Mouse (Mus musculus) embryo, embryonic 10.5 days (tissue): ENCODE results near the gene Cox15.

Experiments
- DNase-seq: peaks from one replicate; pipeline ENCODE4 v3.0.0-alpha.2; 2015; ENCODE audit warnings: low spot score

Gene Cox15

DNA sequence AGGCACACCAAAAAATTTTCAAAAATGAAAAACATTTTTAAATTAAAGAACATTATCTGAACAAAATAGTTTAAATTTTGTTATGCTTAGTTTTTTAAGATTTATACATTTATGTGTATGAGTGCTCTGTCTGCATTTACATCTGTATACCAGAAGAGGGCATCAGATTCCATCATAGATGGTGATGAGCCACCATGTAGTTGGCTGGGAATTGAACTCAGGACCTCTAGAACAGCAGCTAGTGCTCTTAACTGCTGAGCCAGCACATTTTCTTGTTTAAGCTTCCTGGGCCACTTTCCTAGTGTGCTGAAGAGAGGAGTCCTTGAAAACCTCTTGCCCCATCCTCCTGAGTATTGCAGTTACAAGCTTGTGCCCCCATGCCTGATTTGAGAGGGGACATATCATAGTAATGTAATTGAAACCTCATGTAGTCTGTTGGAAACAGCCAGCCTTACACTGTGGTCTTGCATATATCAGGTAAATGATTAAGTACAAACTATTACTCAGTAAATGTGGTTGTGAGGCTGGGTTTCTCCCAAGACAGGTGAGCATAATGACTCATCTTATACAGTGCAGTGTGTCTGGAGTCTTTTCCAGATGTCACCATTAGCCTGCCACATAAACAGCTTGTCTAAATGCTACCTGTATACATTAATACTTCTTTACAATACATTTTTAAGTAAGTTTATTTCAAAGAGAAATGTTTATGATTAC lies 8.9 kb upstream of the Cox15 start:
- no peak for DNase-seq

DNA sequence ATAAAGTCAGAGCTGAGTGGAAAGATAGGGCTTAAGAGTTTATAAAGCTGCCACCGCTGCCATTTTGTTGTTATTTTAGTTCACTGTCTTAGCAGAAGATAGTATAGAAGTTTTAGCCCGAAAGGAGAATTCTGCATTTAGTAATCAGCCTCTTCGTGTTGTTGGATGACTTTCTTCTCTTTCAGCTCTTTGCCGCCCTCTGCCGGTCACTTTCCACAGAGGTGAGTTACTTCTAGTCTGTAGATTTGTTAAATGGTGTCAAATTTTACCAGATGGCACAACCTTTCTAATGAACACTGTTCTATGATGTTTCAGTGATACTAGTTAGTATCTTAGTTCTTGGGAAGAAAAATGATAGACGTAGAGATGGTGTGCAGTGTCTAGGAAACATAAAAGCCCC lies 7.7 kb upstream of the Cox15 start:
- DNase-seq, result peak; percentile 89

DNA sequence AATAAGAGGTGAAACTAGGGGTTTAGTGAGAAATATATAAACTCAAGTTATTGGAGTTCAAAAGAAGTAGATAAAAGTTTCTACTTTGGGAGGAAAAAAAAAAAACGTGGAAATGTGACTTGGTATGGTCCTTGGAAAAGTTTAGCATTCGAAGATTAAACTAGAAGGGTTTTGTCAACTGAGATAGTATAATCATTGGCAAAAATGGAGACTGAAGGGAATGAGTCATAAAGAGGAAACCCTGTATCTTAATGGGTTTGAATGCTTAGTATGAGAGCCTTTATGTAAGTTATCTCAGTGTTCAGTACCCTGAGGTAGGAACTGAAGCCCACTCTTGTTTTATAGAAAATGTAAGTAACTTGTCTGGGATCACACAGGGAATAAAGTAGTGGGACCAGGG lies 2.1 kb upstream of the Cox15 start:
- DNase-seq, result no peak

DNA sequence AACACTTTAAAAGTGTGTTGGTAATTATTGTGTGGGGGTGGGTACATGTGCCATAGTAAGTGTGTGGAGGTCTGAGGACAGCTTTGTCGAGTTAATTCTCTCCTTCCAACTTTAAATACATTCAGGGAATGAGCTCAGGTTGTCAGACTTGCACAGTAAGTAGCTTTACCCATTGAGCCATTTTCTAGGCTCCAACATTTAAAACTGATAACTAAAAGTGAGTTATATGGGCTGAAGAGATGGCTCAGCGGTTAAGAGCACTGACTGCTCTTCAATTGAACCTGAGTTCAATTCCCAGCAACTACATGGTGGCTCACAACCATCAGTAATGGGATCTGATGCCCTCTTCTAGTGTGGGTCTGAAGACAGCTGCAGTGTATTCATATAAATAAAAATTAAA lies 1.4 kb upstream of the Cox15 start:
- no peak for DNase-seq

DNA sequence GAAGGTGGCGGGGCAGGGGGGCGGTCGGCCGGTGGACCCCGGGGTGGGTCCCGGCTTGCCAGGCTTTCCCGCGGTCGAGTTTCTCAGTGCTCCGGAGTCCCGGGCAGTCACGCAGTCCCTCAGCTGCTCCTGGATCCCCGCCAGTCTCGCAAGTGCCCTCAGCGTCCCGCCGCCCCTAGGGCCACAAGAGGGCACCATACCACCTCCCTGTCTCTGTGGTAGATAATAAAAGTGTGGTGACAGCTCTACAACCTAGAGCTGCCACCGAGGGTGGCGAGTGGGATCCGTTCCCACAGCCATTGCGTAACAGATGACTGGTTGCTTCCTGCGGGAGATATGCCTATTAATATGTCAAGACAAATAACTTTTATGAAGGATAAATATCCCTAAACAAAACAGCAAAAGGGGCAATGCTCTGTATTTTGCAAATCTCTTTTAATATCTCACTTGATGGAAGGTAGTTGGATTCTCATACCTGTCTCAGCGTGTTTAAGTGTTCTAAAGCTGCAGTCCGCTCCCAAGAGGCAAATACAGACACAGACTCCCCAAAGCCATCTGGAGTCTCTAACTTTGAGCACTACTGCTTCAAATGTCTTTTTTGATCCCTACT lies 531 bp upstream of the Cox15 start:
- DNase-seq, result peak; percentile 88

DNA sequence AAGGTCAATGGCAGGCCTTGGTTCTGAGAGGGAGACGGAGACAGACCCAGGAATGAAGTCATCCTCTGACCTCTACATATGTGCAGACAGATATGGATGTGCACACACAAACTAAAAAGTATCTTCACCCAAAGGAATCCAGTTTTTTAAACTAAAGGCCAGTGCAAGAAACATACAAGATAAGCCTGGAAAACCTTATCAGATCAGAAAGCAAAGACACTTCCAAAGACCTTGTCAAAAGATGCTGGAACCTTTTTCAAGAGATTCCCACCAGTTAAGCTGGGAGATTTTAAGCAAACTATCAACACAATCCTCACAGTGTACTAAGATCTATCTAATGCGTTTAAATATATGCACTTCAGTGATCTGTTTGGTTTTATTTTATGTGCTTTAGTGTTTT lies 2.8 kb downstream of the Cox15 start:
- DNase-seq, result no peak

DNA sequence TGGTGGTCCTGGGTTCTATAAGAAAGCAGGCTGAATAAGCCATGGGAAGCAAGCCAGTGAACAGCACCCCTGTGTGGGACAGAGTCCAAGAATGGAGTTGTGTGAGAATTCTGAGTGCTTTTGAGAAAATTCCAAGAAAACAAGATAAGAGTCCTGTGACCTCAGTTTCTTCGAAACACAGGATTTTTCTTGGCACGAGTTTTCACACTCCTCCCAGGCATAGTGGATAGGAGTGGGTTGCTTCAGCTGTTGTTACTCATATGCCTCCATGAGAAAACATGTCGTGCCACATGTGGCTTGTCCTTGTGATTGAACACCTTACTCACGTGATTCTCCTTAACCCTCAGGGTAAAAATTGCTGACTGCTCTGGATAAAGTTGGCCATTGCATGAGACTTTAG lies 4.9 kb downstream of the Cox15 start:
- no peak for DNase-seq

DNA sequence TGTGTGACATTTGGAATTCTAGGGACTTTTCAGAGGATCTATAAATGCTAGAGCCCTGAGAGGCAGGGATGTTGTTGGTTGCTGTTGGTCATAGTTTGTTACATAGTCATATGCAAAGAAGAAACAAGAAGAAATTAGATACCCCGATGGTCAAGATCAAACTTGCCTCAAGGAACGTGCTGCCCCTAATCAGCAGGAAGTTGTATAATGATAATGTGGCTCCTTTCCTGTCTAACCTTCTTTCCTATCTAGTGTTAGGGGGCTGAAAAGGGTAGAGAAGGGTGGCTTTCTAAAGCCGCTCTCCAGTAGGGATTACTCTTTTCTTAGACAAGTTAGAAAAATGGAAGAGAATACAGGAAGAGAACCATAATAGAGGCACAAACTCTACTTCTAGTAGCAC lies 7.1 kb downstream of the Cox15 start:
- no peak for DNase-seq

DNA sequence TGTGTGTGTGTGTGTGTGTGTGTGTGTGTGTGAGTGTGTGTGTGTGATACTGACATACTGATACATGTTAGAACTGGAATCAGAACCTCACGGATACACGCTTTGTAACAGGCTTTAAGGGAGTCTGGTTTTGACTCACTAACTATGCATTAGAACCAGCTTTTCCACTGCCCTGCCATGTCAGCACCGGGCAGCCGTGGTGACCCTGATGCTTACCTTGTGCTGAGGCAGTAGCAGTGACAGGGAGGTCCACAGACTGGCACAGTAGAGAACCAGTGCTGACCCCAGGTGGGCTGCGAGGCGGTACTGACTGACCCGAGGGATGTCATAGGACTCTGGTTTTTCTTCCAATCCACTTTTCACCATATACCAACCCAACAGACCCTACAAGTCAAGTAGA lies 9.4 kb downstream of the Cox15 start:
- no peak for DNase-seq

DNA sequence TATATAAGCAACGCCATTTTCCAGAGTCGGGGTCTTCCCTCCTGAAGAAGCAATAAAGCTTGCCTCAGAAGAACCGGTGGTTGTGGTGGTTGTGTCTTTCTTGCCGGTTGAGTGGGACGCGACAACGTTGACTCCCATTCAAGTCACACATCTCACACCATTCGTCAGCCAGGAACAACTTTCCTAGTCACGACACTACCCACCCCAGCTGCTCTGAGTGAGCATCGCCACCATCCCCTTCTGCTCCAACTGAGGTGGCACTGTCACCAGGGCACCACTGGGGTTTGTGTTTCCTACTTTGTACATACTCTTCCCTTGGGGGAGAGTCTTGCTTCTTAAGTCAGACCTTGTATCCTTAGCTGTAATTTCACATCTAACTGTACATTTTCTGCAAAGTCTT lies 14.4 kb downstream of the Cox15 start:
- DNase-seq, result no peak

DNA sequence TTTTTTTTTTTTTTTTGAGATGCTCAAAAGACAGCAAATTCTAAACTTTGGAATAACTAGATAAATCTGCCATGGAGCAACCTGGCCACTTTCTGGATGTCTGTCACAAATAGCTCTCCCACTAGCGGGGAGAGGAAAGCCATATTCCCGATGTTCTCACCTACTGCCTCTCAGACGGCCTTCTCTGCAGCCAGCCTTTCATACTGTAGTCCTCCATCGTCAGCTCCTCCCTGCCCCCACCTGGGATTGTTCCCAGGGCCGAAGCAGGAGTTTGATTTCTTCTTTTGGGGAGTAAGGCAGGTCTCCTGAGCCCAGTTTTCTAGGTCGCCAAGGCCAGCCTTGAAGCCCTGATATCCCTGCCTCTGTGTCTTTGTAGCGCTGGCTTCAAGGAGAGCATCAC lies 21.6 kb downstream of the Cox15 start:
- DNase-seq, result no peak

DNA sequence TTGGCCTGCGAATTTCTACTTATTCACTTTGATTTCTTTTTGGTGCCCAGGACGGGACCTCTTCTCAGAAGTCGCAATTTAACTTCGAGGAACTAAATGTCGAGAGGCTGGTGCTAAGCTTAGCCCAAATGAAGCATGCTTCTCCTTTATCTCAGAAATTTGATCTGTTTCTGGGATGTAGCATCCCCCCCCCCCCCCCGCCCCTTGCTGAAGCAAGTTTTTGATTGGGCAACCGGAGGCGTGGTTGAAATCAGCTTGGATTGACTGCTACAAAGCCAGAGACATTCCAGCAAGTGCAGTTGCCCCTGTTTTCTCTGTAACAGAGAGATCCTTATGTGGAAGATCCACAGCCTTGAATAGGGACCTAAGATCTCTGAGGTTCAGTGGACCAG lies 22.8 kb downstream of the Cox15 start:
- peak; percentile 64 for DNase-seq

DNA sequence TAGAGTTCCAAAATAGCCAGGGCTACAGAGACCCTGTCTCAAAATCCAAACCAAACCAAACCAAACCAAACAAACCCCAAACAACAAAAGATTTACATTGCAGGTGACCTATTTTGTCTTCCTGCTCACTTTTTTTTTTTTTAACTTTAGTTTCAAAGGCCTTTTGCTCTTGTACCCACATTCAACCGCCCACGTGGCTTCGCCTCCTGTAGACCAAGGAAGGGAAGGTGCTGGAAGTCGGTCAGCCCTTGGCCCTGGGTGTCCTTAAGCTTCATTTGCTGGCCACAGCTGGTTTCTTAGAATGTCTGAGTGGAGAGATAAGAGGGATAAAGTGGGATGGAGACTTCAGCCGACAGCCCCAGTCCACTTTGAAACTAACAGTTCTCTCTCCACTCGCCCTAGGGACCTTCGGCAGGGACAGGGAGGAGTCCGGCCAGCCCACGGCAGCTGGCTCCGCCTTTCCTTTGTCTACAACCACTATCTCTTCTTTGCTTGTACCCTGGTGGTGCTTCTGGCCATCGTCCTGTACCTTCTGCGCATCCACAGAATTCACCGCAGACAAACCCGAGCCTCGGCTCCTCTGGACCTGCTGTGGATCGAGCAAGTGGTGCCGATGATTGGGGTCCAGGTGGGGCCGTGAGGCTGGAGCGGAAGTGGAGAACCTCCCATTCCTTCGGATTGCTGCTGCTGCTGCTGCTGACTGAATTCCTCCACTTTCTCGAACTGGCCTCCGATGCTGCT lies 23.3 kb downstream of the Cox15 start:
- peak; percentile 50 for DNase-seq

DNA sequence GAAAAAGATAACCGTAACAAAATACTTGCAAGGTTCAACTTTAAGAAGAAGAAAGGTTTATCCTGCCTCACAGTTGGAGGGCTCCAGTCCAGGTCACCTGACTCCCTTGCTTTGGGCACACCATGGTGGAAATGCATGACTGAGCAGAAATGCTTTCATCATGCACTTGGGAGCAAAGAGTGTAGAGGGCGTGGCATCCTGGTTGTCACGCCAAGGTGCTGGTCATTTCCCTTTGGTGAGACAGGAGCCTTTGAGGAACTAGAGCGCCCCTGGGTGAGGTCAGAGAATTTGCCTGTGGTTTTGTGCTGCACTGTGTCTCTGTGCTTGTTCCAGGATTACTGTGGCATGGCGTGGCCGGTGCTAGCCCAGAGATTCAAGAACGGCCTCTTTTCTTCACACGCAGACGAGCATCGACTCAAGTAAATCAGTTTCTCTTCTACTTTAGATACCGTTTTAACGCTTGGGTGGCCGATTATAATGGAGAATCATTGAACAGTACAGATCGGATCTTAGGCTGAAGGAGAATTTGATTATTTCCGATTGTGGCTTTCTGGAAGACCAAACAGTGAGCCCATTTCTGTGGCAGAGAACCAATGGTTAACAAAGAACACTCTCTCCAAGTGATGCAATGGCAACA lies 26.2 kb downstream of the Cox15 start:
- no peak for DNase-seq

DNA sequence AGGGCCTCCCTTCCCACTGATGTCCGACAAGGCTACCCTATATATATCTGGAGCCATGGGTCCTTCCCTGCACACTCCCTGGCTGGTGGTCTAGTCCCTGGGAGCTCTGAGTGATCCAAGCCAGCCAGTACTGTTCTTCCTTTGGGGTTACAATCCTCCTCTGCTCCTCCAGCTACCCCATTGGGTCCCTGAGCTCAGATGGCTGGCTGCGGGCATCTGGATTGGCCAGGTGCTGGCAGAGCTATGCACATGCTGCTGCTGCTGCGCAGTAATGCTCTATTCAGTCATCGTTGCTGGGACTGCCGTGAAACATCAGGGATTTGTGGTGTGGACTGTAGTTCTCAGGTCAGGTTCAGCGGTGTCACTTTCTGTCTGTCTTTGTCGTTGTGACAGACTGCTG lies 28.0 kb downstream of the Cox15 start:
- no peak for DNase-seq

DNA sequence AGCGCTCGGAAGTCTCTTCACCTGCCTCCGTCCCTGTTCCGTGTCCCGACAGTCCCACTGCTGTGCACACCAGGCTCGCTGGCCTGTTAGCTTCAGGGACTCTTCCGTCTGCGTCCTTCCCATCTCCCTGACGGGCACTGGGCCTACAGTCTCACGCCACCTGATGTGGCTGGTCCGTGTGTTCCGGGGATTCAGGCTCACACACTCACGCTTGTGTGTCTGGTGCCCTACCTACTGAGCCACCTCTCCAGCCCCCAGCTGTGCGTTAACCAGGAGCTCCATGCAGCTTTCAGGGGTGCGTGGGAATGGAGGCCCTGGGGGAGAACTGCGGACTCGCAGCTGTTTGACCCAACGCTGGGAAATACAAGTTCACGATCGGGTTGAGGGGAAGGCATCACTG lies 28.6 kb downstream of the Cox15 start:
- no peak for DNase-seq

DNA sequence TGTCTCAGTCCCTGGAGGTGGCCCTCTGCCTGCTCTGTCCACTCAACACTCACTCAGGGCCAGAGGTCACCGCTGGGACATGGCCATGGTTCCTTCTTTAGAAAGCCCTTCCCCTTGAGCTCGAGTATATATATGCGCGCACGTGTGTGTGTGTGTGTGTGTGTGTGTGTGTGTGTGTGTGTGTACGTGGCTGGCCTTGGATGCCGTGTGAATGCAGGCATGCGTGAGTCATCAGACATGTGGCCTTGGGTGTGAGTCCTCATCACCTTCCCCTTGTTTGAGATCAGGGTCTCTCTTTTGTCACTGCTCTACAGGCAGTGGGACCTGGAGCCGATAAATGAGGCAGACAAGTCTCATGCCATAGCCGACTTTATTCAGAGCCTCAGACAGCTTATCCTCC lies 29.3 kb downstream of the Cox15 start:
- DNase-seq, result no peak

DNA sequence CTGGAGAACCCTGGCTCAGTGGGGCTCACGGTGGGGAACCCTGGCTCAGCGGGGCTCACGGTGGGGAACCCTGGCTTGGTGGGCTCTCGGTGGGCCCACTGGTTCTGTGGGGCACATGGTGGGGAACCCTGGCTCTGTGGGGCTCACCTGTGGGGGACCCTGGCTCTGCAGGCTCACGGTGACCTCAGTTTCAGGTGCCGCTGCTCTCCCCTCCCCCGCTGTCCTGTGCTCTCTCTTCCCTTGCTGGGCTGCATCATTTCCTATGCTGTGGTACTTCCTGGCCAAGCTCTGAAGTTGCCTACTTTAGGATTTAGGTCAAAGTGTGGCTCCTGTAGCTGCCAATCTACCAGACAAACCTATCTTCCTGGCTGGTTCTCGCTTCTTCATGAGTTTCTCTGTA lies 29.9 kb downstream of the Cox15 start:
- no peak for DNase-seq

DNA sequence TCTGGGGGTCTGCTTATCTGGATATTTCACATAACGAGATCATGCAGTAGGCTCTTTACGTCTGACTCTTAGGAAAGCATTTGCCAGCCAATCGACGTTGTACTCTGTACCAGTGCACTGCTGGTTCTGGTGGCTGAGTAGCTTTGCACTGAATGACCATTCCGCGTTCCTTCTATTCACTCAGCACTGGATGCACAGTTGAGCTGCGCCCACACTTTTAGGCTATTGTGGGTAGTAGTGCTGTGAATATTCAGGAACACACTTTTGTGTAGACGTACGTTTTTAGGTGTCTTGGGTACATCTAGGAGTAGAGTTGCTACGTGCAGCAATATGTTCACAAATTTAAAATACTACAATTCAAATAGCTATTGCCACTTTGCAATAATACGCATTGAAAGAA lies 32.7 kb downstream of the Cox15 start:
- no peak for DNase-seq

DNA sequence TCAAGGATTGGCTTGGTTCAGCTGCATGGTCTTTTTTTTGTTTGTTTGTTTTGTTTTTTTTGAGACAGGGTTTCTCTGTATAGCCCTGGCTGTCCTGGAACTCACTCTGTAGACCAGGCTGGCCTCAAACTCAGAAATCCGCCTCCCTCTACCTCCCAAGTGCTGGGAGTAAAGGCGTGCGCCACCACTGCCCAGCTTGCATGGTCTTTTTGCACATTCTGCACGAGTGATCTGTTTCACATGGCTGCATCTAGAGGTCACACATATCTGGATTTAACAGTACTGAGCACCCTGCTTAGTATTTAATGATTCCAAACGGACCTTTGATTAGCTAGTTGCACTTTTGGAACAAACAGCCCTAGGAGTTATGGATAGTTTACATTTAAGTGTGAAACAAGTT lies 40.8 kb downstream of the Cox15 start:
- no peak for DNase-seq

DNA sequence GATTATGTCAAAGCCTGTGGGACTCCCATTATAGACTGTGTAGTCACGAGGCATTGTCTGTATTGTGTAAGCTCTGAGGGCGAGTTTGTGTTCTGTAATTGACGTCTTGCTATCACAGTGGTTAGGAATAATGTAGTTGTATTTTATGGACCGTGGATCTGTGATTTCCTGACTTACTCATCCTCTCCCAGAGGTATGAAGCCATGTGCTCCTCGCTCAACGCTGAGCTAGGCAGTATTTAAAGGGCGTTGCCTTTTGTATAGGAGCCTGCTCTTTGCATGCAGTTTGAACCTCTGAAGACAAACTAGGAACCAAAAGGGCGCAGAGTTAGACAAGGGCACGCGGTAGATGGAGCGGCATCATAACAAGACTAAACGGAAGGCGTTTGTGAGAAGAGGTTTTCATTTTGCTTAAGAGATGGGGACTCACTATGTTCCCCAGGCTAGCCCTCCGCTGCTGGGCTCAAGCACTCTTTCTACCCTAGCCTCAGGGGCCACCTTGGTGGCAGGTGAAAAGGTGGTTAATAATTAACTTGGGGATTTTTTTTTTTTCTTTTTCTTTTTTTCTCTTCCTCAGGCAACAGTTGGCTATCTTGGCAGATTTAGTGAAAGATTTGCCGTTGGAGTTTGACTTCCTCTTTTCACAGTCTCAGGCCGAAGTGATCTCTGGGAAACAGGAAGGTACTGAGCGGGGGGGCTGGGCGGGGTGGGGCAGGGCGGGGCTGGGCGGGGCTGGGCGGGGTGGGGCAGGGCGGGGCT lies 41.5 kb downstream of the Cox15 start:
- no peak for DNase-seq

DNA sequence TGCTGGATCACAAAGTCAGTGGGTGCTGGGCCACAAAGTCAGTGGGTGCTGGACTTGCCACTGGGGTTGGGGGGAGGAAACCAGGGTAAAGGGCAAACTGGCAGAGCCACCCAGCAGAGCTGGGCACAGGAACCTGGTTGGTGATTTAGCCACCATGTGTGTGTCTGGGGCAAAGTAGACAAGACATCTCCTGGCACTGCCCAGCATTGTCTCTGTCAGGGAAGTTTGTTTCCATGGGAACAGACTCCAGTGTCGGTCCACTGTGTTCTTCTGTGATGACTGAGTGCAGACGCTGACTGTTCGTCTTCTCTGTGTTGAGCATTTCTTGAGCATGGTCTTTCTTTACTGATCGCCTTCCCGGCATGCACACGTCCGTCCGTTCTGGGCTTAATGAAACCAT lies 43.5 kb downstream of the Cox15 start:
- DNase-seq, result no peak
